Comparison of ENCODE assay signal across 9 mouse cellular contexts in genomic region chr6:143035261-143035660, GRCm38 (mm10).
DNase-seq lines count a peak whose midpoint lies in the region; ATAC-seq and TF ChIP-seq lines count a peak whose summit lies in the region.
"Had no signal": no experiment of that assay in that cellular context is flagged by ENCODE, and none has a peak within 500 bp of the region (broad histone marks: within the 10 kb centered on the region; RNA-seq: fewer than 3 reads in every experiment).

No protein-coding gene starts in this region.

- no peak overlapping the region for H3K4me3 ChIP-seq in kidney, postnatal 0 days (replicated peaks; ENCODE audit: low read depth, low read length)
- H3K4me3 ChIP-seq in kidney, adult 2 months (ENCODE audit: insufficient read depth, low read depth, low read length), result no peak overlapping the region
- H3K4me3 ChIP-seq: embryonic facial prominence, embryonic 12.5 days; lung, embryonic 15.5 days had no signal

- H3K27me3 ChIP-seq in kidney, postnatal 0 days (ENCODE audit: insufficient read depth, low read length), result no peaks in the 10 kb centered on the region
- no peaks in the 10 kb centered on the region for H3K27me3 ChIP-seq in kidney, adult 2 months (replicated peaks; ENCODE audit: control insufficient read depth, insufficient read depth, low read length)
- H3K27me3 ChIP-seq: embryonic facial prominence, embryonic 12.5 days; lung, embryonic 15.5 days had no signal

- no peaks in the 10 kb centered on the region for H3K4me1 ChIP-seq in kidney, postnatal 0 days (replicated peaks; ENCODE audit: insufficient read depth, low read length)
- no peaks in the 10 kb centered on the region for H3K4me1 ChIP-seq in kidney, adult 2 months (ENCODE audit: control insufficient read depth, insufficient read depth, low read length)
- H3K4me1 ChIP-seq: embryonic facial prominence, embryonic 12.5 days; lung, embryonic 15.5 days had no signal

- peaks cover 49% of the 10 kb centered on the region for H3K36me3 ChIP-seq in kidney, postnatal 0 days (ENCODE audit: insufficient read depth, low read length)
- no peaks in the 10 kb centered on the region; the same call in 1 of the 2 replicates for H3K36me3 ChIP-seq in kidney, adult 2 months (ENCODE audit: control insufficient read depth, insufficient read depth, low read length)

- no peak overlapping the region for H3K4me2 ChIP-seq in kidney, postnatal 0 days (ENCODE audit: low read length)
- H3K4me2 ChIP-seq: embryonic facial prominence, embryonic 12.5 days; lung, embryonic 15.5 days had no signal

- peak; percentile 66 for TF ChIP-seq CTCF in kidney, postnatal 0 days (IDR thresholded peaks at IDR 0.05; ENCODE audit: low read depth)
- no peak for TF ChIP-seq CTCF in kidney, adult 2 months (conservative IDR thresholded peaks at IDR 0.05; ENCODE audit: insufficient read depth, insufficient read length, low read depth, low read length)

- no peak overlapping the region for H3K27ac ChIP-seq in kidney, postnatal 0 days
- H3K27ac ChIP-seq in kidney, adult 2 months (ENCODE audit: insufficient read depth, low read depth, low read length), result no peak overlapping the region
- H3K27ac ChIP-seq: embryonic facial prominence, embryonic 12.5 days; lung, embryonic 15.5 days had no signal

- H3K9me3 ChIP-seq in kidney, postnatal 0 days (replicated peaks; ENCODE audit: low read length), result no peaks in the 10 kb centered on the region
- H3K9me3 ChIP-seq: embryonic facial prominence, embryonic 12.5 days; lung, embryonic 15.5 days had no signal

- no peak for ATAC-seq in kidney, postnatal 0 days (replicated peaks; ENCODE audit: low FRiP score, low read depth)
- peak; percentile 88 for ATAC-seq in CD4-positive, CD25-positive, alpha-beta regulatory T cell, adult 4 months
- ATAC-seq in megakaryocyte-erythroid progenitor cell, adult 5-6 weeks (replicated peaks; ENCODE audit: low FRiP score, low TSS enrichment, poor library complexity, severe bottlenecking), result peak; percentile 67

- DNase-seq in kidney, postnatal 0 days (ENCODE audit: low spot score), result peak; percentile 61
- no peak for DNase-seq in kidney, adult 8-10 months
- peak; percentile 54 for DNase-seq in R1 (ENCODE audit: low read depth, low spot score)
- no peak for DNase-seq in kidney, adult 2 months
- DNase-seq in kidney, adult 18-20 months, result no peak

- TF ChIP-seq POLR2A in kidney, adult 2 months (IDR thresholded peaks at IDR 0.05; ENCODE audit: low read depth, low read length), result no peak

- WGBS in kidney, postnatal 0 days, result 59% methylated on average over 4 of the region's 4 CpGs
- 49% methylated on average over 4 of the region's 4 CpGs for WGBS in kidney, adult 2 months

- no peak overlapping the region for H3K9ac ChIP-seq in kidney, postnatal 0 days (ENCODE audit: low read depth, low read length)
- H3K9ac ChIP-seq: embryonic facial prominence, embryonic 12.5 days; lung, embryonic 15.5 days had no signal

Comparison
In these comparisons a context has a peak if more than half of its experiments do, and no peak if none do; other contexts are left out.
1. DNase-seq: peak in kidney, postnatal 0 days (single experiment) and R1 (single experiment); none in kidney, adult 8-10 months (0 of 2), kidney, adult 2 months (single experiment) and kidney, adult 18-20 months (single experiment).